Mouse (Mus musculus): ENCODE results near the gene Fam69b. TPM values are rescaled to one million over a fixed set of nuclear protein-coding genes. Genes with fewer than 3 reads are reported as not detected.

The Fam69b gene
- polyA plus RNA-seq, 1 experiment: 10.3 TPM

DNA sequence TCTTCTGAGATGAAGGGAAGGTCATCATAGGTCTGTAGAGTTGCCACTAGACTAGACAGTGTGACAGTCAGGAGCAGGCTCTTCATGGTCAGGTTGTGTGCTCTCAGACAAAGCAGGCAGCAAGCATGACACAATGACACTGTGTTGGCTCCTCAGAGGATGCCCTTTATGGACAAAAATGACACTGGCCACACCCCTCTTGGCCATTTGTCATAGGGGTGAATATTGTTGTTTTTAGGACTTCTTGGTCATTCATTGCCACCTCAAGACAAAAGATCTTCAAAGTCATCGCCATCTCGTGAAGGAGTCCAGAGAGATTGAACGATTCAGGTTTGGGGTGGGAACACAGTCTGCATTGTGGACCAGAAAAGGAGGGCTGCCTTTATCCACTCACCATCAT is 42.9 kb downstream of the Fam69b start, which contains the start of gene Lcn4:
TSS of gene Lcn4 (minus strand) at position 101 of the 400 bp plus-strand sequence.
- TF ChIP-seq POLR2A (IDR thresholded peaks at IDR 0.05; ENCODE audit: control insufficient read depth, low read depth, low read length) (no peak), CTCF (IDR thresholded peaks at IDR 0.05; ENCODE audit: control insufficient read depth, insufficient read depth, insufficient replicate concordance, low read depth, low read length) (no peak)
- no peaks in the 10 kb centered on the region for H3K27me3 ChIP-seq (ENCODE audit: control insufficient read depth, insufficient read depth, low read length)
- no peak within 1 kb of the TSS for H3K27ac ChIP-seq (ENCODE audit: control insufficient read depth, insufficient read depth, low read depth, low read length)
- H3K4me3 ChIP-seq (ENCODE audit: control insufficient read depth, low read depth, low read length): no peak within 1 kb of the TSS
- no peaks in the 10 kb centered on the region for H3K4me1 ChIP-seq (ENCODE audit: control insufficient read depth, insufficient read depth, low read length)
- H3K36me3 ChIP-seq (ENCODE audit: control insufficient read depth, insufficient read depth, low read length): no peaks in the 10 kb centered on the region

Other genes with a start within 250 kb of the Fam69b start
- 20.2 and 22.5 TPM in 2 replicates for gene Snapc4, start 247.8 kb upstream of the Fam69b start, polyA plus RNA-seq (2012; rRNA removed)
- gene Entr1, start 239.1 kb upstream of the Fam69b start, polyA plus RNA-seq (2012; rRNA removed): 388 and 401 TPM in 2 replicates
- 65.5 and 74.1 TPM in 2 replicates for gene Pmpca, start 239.1 kb upstream of the Fam69b start, polyA plus RNA-seq (2012; rRNA removed)
- 67.3 and 71.0 TPM in 2 replicates for gene Inpp5e, start 219.3 kb upstream of the Fam69b start, polyA plus RNA-seq (2012; rRNA removed)
- 58.1 and 58.6 TPM in 2 replicates for gene Sec16a, start 183.2 kb upstream of the Fam69b start, polyA plus RNA-seq (2012; rRNA removed)
- 3.0 TPM in 2 replicates for gene Notch1, start 111.8 kb upstream of the Fam69b start, polyA plus RNA-seq (2012; rRNA removed)
- 27.4 and 41.2 TPM in 2 replicates for gene Egfl7, start 48.4 kb upstream of the Fam69b start, polyA plus RNA-seq (2012; rRNA removed)
- not detected in 2 replicates for gene Gm20532, start 41.8 kb upstream of the Fam69b start, polyA plus RNA-seq (2012; rRNA removed)
- gene Agpat2, start 24.0 kb upstream of the Fam69b start, polyA plus RNA-seq (2012; rRNA removed): 223 and 249 TPM in 2 replicates
- gene Lcn4, start 42.8 kb downstream of the Fam69b start, polyA plus RNA-seq (2012; rRNA removed): not detected in 2 replicates
- 2.1 and 2.9 TPM in 2 replicates for gene Abo, start 236.5 kb downstream of the Fam69b start, polyA plus RNA-seq (2012; rRNA removed)